Mouse (Mus musculus) urinary bladder, postnatal 14 days (tissue): ENCODE data around the gene Rfng.
"Not testable (repeated sequence)": the region's sequence is repeated elsewhere in the genome, so short reads cannot be mapped to it uniquely, and the experiment has no call there.

Experiments
- DNase-seq: peaks from one replicate; pipeline ENCODE4 v3.0.0; 2021; ENCODE audit warnings: low spot score

Rfng gene

DNA sequence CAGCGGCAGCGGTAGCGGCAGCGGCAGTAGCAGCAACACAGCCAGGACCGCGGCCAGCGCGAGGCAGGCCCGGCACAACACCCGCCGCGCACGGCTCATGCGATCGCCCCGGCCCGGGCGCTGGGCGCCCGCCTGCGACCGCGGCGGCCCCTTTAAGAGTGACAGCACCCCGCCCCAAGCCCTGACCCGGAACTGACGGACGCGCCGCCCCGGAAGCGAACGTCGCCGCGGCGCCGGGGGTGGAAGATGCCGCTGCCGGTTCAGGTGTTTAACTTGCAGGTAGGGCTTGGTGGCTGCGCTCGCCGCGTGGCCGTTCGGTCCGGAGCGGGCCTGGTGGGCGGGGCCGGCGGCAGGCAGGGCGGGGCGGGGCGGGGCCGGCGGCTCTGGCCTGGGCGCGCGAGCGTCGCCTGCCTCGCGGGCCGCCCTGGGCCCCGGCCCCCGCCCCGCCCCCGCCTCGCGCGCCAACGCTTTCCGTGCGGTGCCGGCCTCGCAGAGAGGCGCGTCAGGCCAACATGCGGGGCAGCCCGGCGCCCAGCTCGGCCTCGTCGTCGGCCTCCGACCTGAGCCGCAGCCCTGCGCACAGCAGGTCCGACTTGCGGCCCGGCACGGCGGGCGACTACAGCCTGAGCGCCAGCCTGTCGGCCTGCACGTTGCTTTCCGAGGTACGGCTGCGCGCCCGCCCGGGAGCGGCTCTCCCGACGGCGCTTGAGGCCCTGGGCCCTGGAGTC lies at the start of gene Rfng, which contains the start of gene Gps1:
TSS of gene Rfng (minus strand) at position 144 of the 728 bp plus-strand sequence.
TSS of gene Gps1 (plus strand) at position 209 of the 728 bp plus-strand sequence.
- DNase-seq: peak; percentile 85

- DNase-seq: not testable (repeated sequence)
These were observed 49.0 kb upstream of the Rfng start for GRCm38 (mm10) chr11:120832962-120833361.

DNA sequence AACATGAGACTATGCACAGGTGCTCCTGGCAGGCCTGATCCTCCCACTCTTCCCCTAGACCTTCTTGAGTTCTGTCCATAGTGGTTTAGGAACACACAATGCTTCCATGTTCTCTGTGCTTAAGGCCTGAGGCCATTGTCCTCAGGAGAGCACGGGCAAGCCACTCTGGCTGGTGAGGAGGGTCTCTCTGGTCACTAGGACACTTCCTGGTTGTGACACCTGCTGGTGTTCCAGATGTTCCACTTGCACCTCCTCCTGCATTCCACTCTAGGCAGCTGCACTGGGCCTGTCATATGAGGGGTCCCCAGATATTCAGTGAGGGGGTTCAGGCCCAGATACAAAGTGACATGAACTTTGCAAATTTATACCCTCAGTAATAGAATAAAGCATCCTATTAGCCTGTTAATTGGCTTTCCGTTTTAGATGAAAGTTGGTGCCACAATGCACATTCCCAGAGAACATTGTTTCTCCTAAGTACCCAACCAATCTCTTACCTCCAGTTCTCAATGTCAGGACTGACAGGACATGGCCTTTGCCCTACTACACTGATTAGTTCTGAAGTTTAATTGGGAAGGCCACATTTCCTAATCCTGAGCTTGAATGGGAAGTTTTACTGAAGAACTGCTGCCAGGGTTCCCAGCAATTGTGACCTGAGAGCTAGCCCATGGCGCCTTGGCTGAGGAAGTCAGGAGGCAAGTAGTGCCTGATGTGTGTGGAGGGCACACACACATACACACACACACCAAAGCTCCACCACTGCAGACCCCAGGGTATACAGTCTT lies 47.8 kb upstream of the Rfng start:
- no peak for DNase-seq

GRCm38 (mm10) chr11:120830686-120831085 lies 46.7 kb upstream of the Rfng start:
- peak; percentile 2 for DNase-seq

GRCm38 (mm10) chr11:120829757-120830532 lies 45.9 kb upstream of the Rfng start:
- DNase-seq: no peak

- no peak for DNase-seq
These were observed 44.4 kb upstream of the Rfng start for GRCm38 (mm10) chr11:120828416-120828815.

DNA sequence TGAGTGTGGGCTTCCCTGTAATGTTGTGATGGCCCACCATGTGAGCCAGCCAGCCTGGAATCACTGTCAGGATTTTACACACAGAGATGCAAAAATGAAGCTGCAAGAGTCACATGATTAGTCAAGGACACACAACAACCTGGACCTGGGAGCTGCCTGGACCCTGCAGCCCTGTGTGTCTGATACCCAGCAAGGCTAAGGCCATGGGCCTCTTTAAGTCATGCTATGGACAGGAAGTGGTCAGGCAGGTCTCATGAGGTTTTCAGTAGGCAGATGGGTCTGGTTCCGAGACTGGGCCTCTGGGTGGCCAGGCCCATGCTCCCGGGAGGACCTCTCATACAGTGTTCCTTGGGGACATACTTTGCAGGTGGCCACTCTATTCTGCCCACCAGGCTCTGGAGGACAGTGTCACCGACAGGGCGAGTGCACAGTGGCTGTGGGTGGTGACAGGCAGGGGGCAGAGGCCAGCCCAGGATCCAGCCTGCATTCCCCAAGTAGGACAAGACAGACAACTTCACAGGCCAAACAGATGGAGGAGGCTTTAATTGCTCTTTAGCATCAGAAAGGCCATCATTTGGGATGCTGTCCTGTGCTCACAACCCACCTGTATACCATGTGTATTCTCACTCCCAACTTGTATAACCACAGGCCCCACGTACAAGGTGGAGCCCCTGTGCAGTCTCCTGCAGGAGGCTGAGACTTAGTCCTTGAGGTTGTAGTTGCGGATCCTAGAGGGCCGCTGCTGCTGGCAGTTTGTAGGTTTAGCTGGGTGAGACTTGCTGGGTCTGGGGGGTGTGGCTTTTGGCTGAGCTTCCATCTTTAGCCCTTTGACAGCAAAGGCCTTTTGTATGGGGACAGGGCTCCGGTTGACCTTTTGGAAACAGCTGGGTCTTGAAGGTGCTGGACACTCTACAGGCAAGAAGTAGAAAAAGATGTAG lies 42.3 kb upstream of the Rfng start:
- DNase-seq: no peak

- no peak for DNase-seq
These were observed 41.4 kb upstream of the Rfng start for GRCm38 (mm10) chr11:120825289-120825863.

- no peak for DNase-seq
These were observed 40.8 kb upstream of the Rfng start for GRCm38 (mm10) chr11:120824787-120825288.

GRCm38 (mm10) chr11:120823956-120824786 lies 40.2 kb upstream of the Rfng start, which contains the start of gene Fasn:
Gene Fasn (minus strand): TSS chr11:120824547.
- peak; percentile 97 for DNase-seq

GRCm38 (mm10) chr11:120823551-120823947 lies 39.5 kb upstream of the Rfng start:
- DNase-seq: no peak

GRCm38 (mm10) chr11:120822831-120823550 lies 39.0 kb upstream of the Rfng start:
- peak; percentile 43 for DNase-seq

DNA sequence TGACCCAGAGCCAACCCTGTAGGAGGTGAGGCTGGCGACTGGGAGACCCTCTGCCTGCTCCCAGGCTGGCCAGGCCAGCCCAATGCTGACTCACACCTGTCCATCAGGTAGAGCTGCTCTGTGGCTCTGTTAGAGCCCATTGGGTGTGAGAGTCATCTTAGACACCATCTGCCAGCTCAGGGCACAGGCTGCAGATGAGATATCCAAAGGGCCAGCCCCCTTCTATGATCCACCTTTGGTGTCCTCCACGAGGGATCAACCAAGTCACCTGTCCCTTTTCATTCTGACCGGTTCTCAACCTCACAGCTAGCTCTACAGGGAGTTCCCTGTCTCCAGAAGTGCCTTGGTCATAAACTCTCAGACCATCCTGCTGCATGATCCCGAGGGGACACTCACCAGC lies 38.3 kb upstream of the Rfng start:
- DNase-seq: peak; percentile 4

GRCm38 (mm10) chr11:120821076-120821922 lies 37.3 kb upstream of the Rfng start:
- no peak for DNase-seq

- DNase-seq: no peak
These were observed 36.5 kb upstream of the Rfng start for GRCm38 (mm10) chr11:120820546-120820945.

- DNase-seq: no peak
These were observed 35.5 kb upstream of the Rfng start for GRCm38 (mm10) chr11:120819556-120819955.

DNA sequence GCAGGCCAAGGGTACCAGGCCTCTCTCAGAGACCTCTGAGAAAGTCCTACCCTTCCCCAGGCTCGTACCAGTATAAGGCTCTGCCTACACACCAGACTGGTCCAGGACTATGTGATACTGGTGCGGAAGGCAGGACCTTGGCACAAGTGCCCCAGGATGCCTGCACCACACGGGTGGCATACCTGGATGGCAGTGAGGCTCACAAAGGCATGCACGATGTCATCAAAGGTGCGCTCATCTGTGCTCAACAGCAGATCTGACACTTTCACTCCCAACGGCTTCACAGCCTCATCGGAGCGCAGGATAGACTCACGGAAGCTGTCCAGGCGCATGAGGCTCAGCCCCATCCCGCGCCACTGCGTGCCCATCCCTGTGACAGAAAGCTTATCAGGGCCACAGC lies 34.2 kb upstream of the Rfng start:
- no peak for DNase-seq

DNA sequence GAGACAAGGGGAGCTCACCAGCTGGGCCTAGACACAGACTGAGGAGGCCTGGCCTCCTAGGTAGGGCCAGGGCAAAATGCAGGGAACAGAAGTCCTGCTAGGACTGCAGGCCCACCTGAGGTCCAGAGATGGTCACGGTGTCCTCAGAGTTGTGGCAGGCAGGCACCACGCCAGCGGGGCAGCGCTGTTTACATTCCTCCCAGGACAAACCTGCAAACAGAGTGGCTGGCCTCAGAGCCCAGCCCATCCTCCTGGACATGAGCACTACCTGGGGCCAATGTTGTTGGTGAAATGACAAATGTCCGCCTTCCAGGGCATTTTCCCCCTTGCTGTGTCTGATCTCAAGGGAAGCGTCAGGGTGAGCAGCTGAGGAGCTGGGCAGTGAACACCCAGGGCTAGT lies 33.4 kb upstream of the Rfng start:
- DNase-seq: no peak
